Mouse (Mus musculus) MEL (cell line): ENCODE data around the gene Dlg2. TPM values are rescaled to one million over a fixed set of nuclear protein-coding genes. Genes with fewer than 3 reads are reported as not detected.

ENCODE experiments used
- DNase-seq: peaks from one replicate; pipeline ENCODE4 v3.0.0; 2011; ENCODE audit warnings: low read depth, low spot score
- H3K27ac ChIP-seq: 2 replicates; pipeline ENCODE4 v1.5.1; 2012; ENCODE audit warnings: low read depth, mild to moderate bottlenecking, control low read depth, low read length, moderate library complexity; ENCODE audit not compliant: control insufficient read depth
- H3K27me3 ChIP-seq, 2 experiments: fragments of 150-350 bp in 1 of 2; sonication (generic) in 1 of 2; 2 replicates each; pipeline ENCODE4 v1.6.1; 2012; ENCODE audit warnings: low read length in 2 of 2, mild to moderate bottlenecking in 2 of 2, improper control_type of control experiment in 1 of 2, moderate library complexity in 1 of 2; ENCODE audit not compliant: insufficient read depth in 2 of 2, control insufficient read depth in 1 of 2
- H3K36me3 ChIP-seq, 2 experiments: 2 replicates each; pipeline ENCODE4 v1.6.1; 2012 to 2014; ENCODE audit warnings: low read length in 2 of 2, improper control_type of control experiment in 1 of 2, inconsistent platforms in 1 of 2, mild to moderate bottlenecking in 1 of 2; ENCODE audit not compliant: insufficient read depth in 2 of 2, control insufficient read depth in 1 of 2
- H3K4me1 ChIP-seq, 2 experiments: fragments of 150-350 bp in 1 of 2; sonication (generic) in 1 of 2; 2 replicates each; pipeline ENCODE4 v1.6.1; 2012; ENCODE audit warnings: low read length in 2 of 2, improper control_type of control experiment in 1 of 2, mild to moderate bottlenecking in 1 of 2; ENCODE audit not compliant: insufficient read depth in 2 of 2, control insufficient read depth in 1 of 2
- H3K4me3 ChIP-seq, 2 experiments: fragments of 150-350 bp in 1 of 2; sonication (generic) in 1 of 2; 2 replicates each; pipeline ENCODE4 v1.5.1; 2012; ENCODE audit warnings: low read depth in 2 of 2, low read length in 2 of 2, mild to moderate bottlenecking in 2 of 2, moderate library complexity in 2 of 2, control low read depth in 1 of 2, improper control_type of control experiment in 1 of 2; ENCODE audit not compliant: control insufficient read depth in 1 of 2, insufficient read depth in 1 of 2
- H3K79me2 ChIP-seq: 2 replicates; pipeline ENCODE4 v1.6.1; 2012; ENCODE audit warnings: mild to moderate bottlenecking, low read length, moderate library complexity; ENCODE audit not compliant: control insufficient read depth, poor library complexity, insufficient read depth
- H3K9ac ChIP-seq: 2 replicates; pipeline ENCODE4 v1.6.1; 2012; ENCODE audit warnings: low read depth, mild to moderate bottlenecking, control low read depth, low read length, moderate library complexity; ENCODE audit not compliant: control insufficient read depth, poor library complexity, severe bottlenecking
- H3K9me3 ChIP-seq: fragments of 150-350 bp; sonication (generic); replicated peaks from 2 replicates; pipeline ENCODE4 v1.6.1; 2012; ENCODE audit warnings: mild to moderate bottlenecking, low read length, improper control_type of control experiment, moderate library complexity; ENCODE audit not compliant: insufficient read depth
- BHLHE40 ChIP-seq: IDR thresholded peaks from 2 replicates; pipeline ENCODE4 v1.6.1; 2012; ENCODE audit warnings: low read depth, mild to moderate bottlenecking, inconsistent platforms, low read length, improper control_type of control experiment, borderline replicate concordance
- CHD1 ChIP-seq: IDR thresholded peaks from 2 replicates; pipeline ENCODE4 v1.6.1; 2012; ENCODE audit warnings: low read depth, mild to moderate bottlenecking, inconsistent platforms, low read length, improper control_type of control experiment
- CHD2 ChIP-seq: IDR thresholded peaks from 2 replicates; pipeline ENCODE4 v1.6.1; 2011; ENCODE audit warnings: low read length, improper control_type of control experiment
- CTCF ChIP-seq, 3 experiments: IDR thresholded peaks in 2 of 3; conservative IDR thresholded peaks in 1 of 3; 2 replicates each; pipeline ENCODE4 v1.5.1; 2011 to 2012; ENCODE audit warnings: low read length in 3 of 3, low read depth in 2 of 3, mild to moderate bottlenecking in 2 of 3, improper control_type of control experiment in 1 of 3, inconsistent platforms in 1 of 3, mixed read lengths in 1 of 3, moderate library complexity in 1 of 3; ENCODE audit not compliant: control insufficient read depth in 1 of 3, insufficient read depth in 1 of 3, poor library complexity in 1 of 3, severe bottlenecking in 1 of 3
- E2F4 ChIP-seq: IDR thresholded peaks from 2 replicates; pipeline ENCODE4 v1.6.1; 2011; ENCODE audit warnings: low read depth, low read length, improper control_type of control experiment, borderline replicate concordance
- EP300 ChIP-seq, 2 experiments: IDR thresholded peaks; 2 replicates each; pipeline ENCODE4 v1.6.1; 2011; ENCODE audit warnings: improper control_type of control experiment in 2 of 2, low read length in 2 of 2, low read depth in 1 of 2, mild to moderate bottlenecking in 1 of 2
- ETS1 ChIP-seq: IDR thresholded peaks from 2 replicates; pipeline ENCODE4 v1.6.1; 2012; ENCODE audit warnings: low read depth, mild to moderate bottlenecking, inconsistent platforms, low read length, improper control_type of control experiment, moderate library complexity
- GABPA ChIP-seq: IDR thresholded peaks from 2 replicates; pipeline ENCODE4 v1.6.1; 2012; ENCODE audit warnings: low read depth, mild to moderate bottlenecking, inconsistent platforms, low read length, improper control_type of control experiment, moderate library complexity
- HCFC1 ChIP-seq: IDR thresholded peaks from 2 replicates; pipeline ENCODE4 v1.6.1; 2012; ENCODE audit warnings: low read depth, mild to moderate bottlenecking, inconsistent platforms, low read length, improper control_type of control experiment, moderate library complexity
- MAX ChIP-seq: IDR thresholded peaks from 2 replicates; pipeline ENCODE4 v1.6.1; 2011; ENCODE audit warnings: low read length, improper control_type of control experiment
- MAZ ChIP-seq: IDR thresholded peaks from 2 replicates; pipeline ENCODE4 v1.6.1; 2012; ENCODE audit warnings: low read depth, mild to moderate bottlenecking, inconsistent platforms, low read length, improper control_type of control experiment
- MEF2A ChIP-seq: IDR thresholded peaks from 2 replicates; pipeline ENCODE4 v1.6.1; 2014; ENCODE audit warnings: low read depth, mild to moderate bottlenecking, inconsistent platforms, low read length, improper control_type of control experiment; ENCODE audit not compliant: poor library complexity, insufficient replicate concordance, severe bottlenecking; ENCODE audit errors: extremely low read depth
- MXI1 ChIP-seq: IDR thresholded peaks from 2 replicates; pipeline ENCODE4 v1.6.1; 2011; ENCODE audit warnings: mild to moderate bottlenecking, low read depth, low read length, improper control_type of control experiment
- MYC ChIP-seq: IDR thresholded peaks from 2 replicates; pipeline ENCODE4 v1.6.1; 2011; ENCODE audit warnings: low read depth, mild to moderate bottlenecking, low read length, improper control_type of control experiment, moderate library complexity
- NELFE ChIP-seq: IDR thresholded peaks from 2 replicates; pipeline ENCODE4 v1.6.1; 2011; ENCODE audit warnings: low read depth, low read length, improper control_type of control experiment
- POLR2A ChIP-seq, 2 experiments: IDR thresholded peaks; 2 replicates each; pipeline ENCODE4 v1.6.1; 2011 to 2012; ENCODE audit warnings: low read length in 2 of 2, mild to moderate bottlenecking in 2 of 2, control low read depth in 1 of 2, improper control_type of control experiment in 1 of 2, low read depth in 1 of 2, moderate library complexity in 1 of 2; ENCODE audit not compliant: control insufficient read depth in 1 of 2, insufficient read depth in 1 of 2, poor library complexity in 1 of 2
- POLR2AphosphoS2 ChIP-seq: IDR thresholded peaks from 2 replicates; pipeline ENCODE4 v1.6.1; 2011; ENCODE audit warnings: low read length, improper control_type of control experiment
- RAD21 ChIP-seq: IDR thresholded peaks from 2 replicates; pipeline ENCODE4 v1.6.1; 2011; ENCODE audit warnings: mild to moderate bottlenecking, low read depth, low read length, improper control_type of control experiment
- TBP ChIP-seq: IDR thresholded peaks from 2 replicates; pipeline ENCODE4 v1.8.0; 2011; ENCODE audit warnings: low read depth, low read length, improper control_type of control experiment
- ZC3H11A ChIP-seq: IDR thresholded peaks from 2 replicates; pipeline ENCODE4 v1.6.1; 2012; ENCODE audit warnings: low read depth, mild to moderate bottlenecking, inconsistent platforms, low read length, improper control_type of control experiment
- ZKSCAN1 ChIP-seq: IDR thresholded peaks from 2 replicates; pipeline ENCODE4 v1.6.1; 2012; ENCODE audit warnings: low read depth, mild to moderate bottlenecking, inconsistent platforms, low read length, improper control_type of control experiment, moderate library complexity
- ZMIZ1 ChIP-seq: IDR thresholded peaks from 2 replicates; pipeline ENCODE4 v1.6.1; 2012; ENCODE audit warnings: low read depth, mild to moderate bottlenecking, inconsistent platforms, low read length, improper control_type of control experiment, moderate library complexity
- ZNF384 ChIP-seq: IDR thresholded peaks from 2 replicates; pipeline ENCODE4 v1.6.1; 2012; ENCODE audit warnings: low read depth, mild to moderate bottlenecking, inconsistent platforms, low read length, improper control_type of control experiment
- polyA plus RNA-seq, 2 experiments: library from polyadenylated mRNA; stranded (reverse) in 1 of 2; unstranded in 1 of 2; fragments of >175 nt in 1 of 2; fragments of >200 nt in 1 of 2; gene quantifications; 2 replicates each; pipeline versions ENCODE4 v1.2.1 to v1.2.4; 2012; ENCODE audit warnings: low replicate concordance in 2 of 2, low read depth in 1 of 2; ENCODE audit not compliant: insufficient read length in 2 of 2, insufficient read depth in 1 of 2, missing spikeins in 1 of 2
- total RNA-seq: library from RNA; depleted of rRNA; stranded (reverse); fragments of 300-350 nt; gene quantifications from 2 replicates; pipeline ENCODE4 v1.2.3, GENCODE M21; 2012

Gene Dlg2
- total and polyA plus RNA-seq, 3 experiments: 0.04 TPM; not detected in 2

- DNase-seq: no peak
- Histone ChIP-seq H3K9ac (no peak overlapping the region), H3K4me3 (no peak overlapping the region), H3K27me3 (no peaks in the 10 kb centered on the region), H3K27ac (no peak overlapping the region), H3K36me3 (no peaks in the 10 kb centered on the region), H3K79me2 (no peaks in the 10 kb centered on the region), H3K9me3 (no peaks in the 10 kb centered on the region), H3K4me1 (no peaks in the 10 kb centered on the region)
- TF ChIP-seq CHD2: no peak
- no peak for TF ChIP-seq TBP
- TF ChIP-seq ZKSCAN1: no peak
- no peak for TF ChIP-seq E2F4
Observed at GRCm38 (mm10) chr7:91132128-91132527, 655.7 kb downstream of the Dlg2 start.

- no peak for DNase-seq
- Histone ChIP-seq H3K36me3 (no peaks in the 10 kb centered on the region), H3K9me3 (no peaks in the 10 kb centered on the region), H3K9ac (no peak overlapping the region), H3K27me3 (no peaks in the 10 kb centered on the region), H3K79me2 (no peaks in the 10 kb centered on the region), H3K27ac (no peak overlapping the region), H3K4me1 (no peaks in the 10 kb centered on the region), H3K4me3 (no peak overlapping the region)
- no peak for TF ChIP-seq ETS1
- no peak for TF ChIP-seq ZC3H11A
- no peak for TF ChIP-seq EP300 (IDR thresholded peaks at IDR 0.05; ENCODE audit: low read depth in 1 of 2, low read length in 2 of 2)
- no peak for TF ChIP-seq MXI1
- no peak for TF ChIP-seq MEF2A
- TF ChIP-seq GABPA: no peak
- no peak for TF ChIP-seq RAD21
- TF ChIP-seq HCFC1: no peak
- no peak for TF ChIP-seq MAZ
Observed at GRCm38 (mm10) chr7:91154096-91154495, 677.6 kb downstream of the Dlg2 start.

GRCm38 (mm10) chr7:91159144-91159543 lies 682.7 kb downstream of the Dlg2 start:
- H3K9me3 ChIP-seq: no peaks in the 10 kb centered on the region
- no peaks in the 10 kb centered on the region for H3K79me2 ChIP-seq
- DNase-seq: no peak
- H3K27me3 ChIP-seq: no peaks in the 10 kb centered on the region
- no peak overlapping the region for H3K27ac ChIP-seq
- no peak overlapping the region for H3K9ac ChIP-seq
- TF ChIP-seq RAD21 (no peak), NELFE (no peak), MAZ (no peak), POLR2AphosphoS2 (no peak), BHLHE40 (no peak), ZNF384 (no peak), MAX (no peak), CHD1 (no peak), EP300 (IDR thresholded peaks at IDR 0.05; ENCODE audit: low read depth in 1 of 2, low read length in 2 of 2) (no peak), ZMIZ1 (no peak), POLR2A (IDR thresholded peaks at IDR 0.05; ENCODE audit: control insufficient read depth in 1 of 2, insufficient read depth in 1 of 2, low read depth in 1 of 2, low read length in 2 of 2, poor library complexity in 1 of 2) (no peak), MYC (no peak), E2F4 (no peak), MXI1 (no peak), CTCF (IDR thresholded peaks at IDR 0.05 in 2 of 3, conservative IDR thresholded peaks at IDR 0.05 in 1 of 3; ENCODE audit: control insufficient read depth in 1 of 3, insufficient read depth in 1 of 3, low read depth in 2 of 3, low read length in 3 of 3, poor library complexity in 1 of 3, severe bottlenecking in 1 of 3) (no peak)
- no peaks in the 10 kb centered on the region for H3K4me1 ChIP-seq
- no peak overlapping the region for H3K4me3 ChIP-seq
- H3K36me3 ChIP-seq: no peaks in the 10 kb centered on the region
